Mouse (Mus musculus) stomach, postnatal 0 days (tissue): ENCODE measurements at regions not wholly inside any gene's neighbourhood (a gene's known extent, or its start where the extent isn't known, plus 50 kb on each side); places are given as distances from the start of the nearest gene placed in this dataset.

Experiments
- CTCF ChIP-seq: IDR thresholded peaks from 2 replicates; pipeline ENCODE4 v1.5.1; 2016; ENCODE audit warnings: antibody characterized with exemption, low read depth, mild to moderate bottlenecking, moderate library complexity
- EP300 ChIP-seq: optimal IDR thresholded peaks from 2 replicates; pipeline ENCODE3; 2016; ENCODE audit warnings: antibody characterized with exemption

DNA sequence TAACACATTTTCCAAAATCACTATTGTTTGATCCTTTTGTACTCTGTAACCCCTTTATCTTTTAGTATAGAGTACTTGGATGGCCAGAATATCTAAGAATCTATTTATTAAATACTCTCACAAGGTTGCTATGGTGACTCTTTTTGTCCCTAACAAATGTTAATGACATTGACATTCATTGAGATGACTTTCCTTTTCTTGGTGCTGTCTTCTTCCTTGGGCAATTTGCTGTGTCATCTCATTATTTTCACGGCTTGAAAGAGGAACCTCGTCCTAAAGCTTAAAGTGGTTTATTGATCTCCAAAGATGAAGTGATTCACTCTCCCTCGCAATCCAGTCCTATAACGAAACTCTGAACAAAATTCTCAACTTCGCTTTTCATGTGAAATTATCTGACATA lies 265.6 kb upstream of the Zfp960 start:
- no peak for TF ChIP-seq CTCF
- no peak for TF ChIP-seq EP300
